Mouse (Mus musculus): Measurements from ENCODE around the gene Snrpd2.

DNA sequence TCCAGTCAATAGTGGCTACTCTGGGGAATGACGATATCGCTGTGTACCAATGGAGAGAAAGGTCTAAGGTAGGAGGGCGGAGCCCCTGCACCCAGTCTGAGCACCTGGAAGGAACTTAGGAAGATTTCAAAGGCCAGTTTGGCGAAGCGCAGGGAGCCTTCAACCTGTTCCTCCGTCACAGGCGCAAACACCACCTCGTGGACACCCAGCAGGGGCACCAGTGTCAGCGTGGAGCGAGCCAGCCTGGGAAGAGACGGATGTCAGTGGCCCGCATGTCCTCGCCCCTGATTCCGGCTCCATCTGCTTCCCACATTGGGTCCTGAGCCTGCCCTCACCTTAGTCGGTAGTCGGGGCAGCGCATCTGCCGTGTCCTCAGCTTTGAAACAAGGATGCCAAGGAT, 9.9 kb downstream of the Snrpd2 start:
- TF ChIP-seq MYOG (IDR thresholded peaks at IDR 0.05; ENCODE audit: control insufficient read depth in 1 of 3, insufficient read depth in 1 of 3, insufficient read length in 2 of 3, low read depth in 2 of 3) (no peak), POLR2AphosphoS2 (IDR thresholded peaks at IDR 0.05; ENCODE audit: insufficient read length, low read depth) (no peak), POLR2A (IDR thresholded peaks at IDR 0.05; ENCODE audit: insufficient read length, low read depth) (no peak), CEBPB (IDR thresholded peaks at IDR 0.05; ENCODE audit: insufficient read depth, poor library complexity, severe bottlenecking) (no peak), MYOD1 (IDR thresholded peaks at IDR 0.05; ENCODE audit: control insufficient read depth in 1 of 3, insufficient read length in 2 of 3, low read depth in 2 of 3) (no peak), USF1 (IDR thresholded peaks at IDR 0.05; ENCODE audit: low read depth) (no peak), E2F4 (IDR thresholded peaks at IDR 0.05; ENCODE audit: insufficient read depth) (no peak), MAX (IDR thresholded peaks at IDR 0.05; ENCODE audit: low read depth) (no peak)

Measured in myocyte (in vitro differentiated cells).